Mouse (Mus musculus) intestine, embryonic 14.5 days (tissue): ENCODE measurements at regions not wholly inside any gene's neighbourhood (a gene's known extent, or its start where the extent isn't known, plus 50 kb on each side); places are given as distances from the start of the nearest gene placed in this dataset.

Source experiments
- ATAC-seq: fragments of 200-750 bp; cut with Nextera tagmentation; replicated peaks from 2 replicates; pipeline ENCODE4 v1.8.0; 2017; ENCODE audit warnings: low read depth, moderate number of reproducible peaks, moderate TSS enrichment, moderate library complexity; ENCODE audit not compliant: low FRiP score, low TSS enrichment
- DNase-seq: peaks from one replicate; pipeline ENCODE4 v3.0.0-alpha.2; 2018; ENCODE audit warnings: low spot score
- H3K27ac ChIP-seq: fragments of 300-500 bp; sonication (generic); 2 replicates; pipeline ENCODE4 v1.5.1; 2014; ENCODE audit warnings: low read depth, mild to moderate bottlenecking, control low read depth
- H3K27me3 ChIP-seq: fragments of 300-500 bp; sonication (generic); replicated peaks from 2 replicates; pipeline ENCODE4 v1.6.1; 2014; ENCODE audit warnings: low read length, control low read depth; ENCODE audit not compliant: control insufficient read depth, insufficient read depth
- H3K36me3 ChIP-seq: fragments of 300-500 bp; sonication (generic); 2 replicates; pipeline ENCODE4 v1.6.1; 2014; ENCODE audit warnings: low read length, control low read depth; ENCODE audit not compliant: control insufficient read depth, insufficient read depth
- H3K4me1 ChIP-seq: fragments of 300-500 bp; sonication (generic); replicated peaks from 2 replicates; pipeline ENCODE4 v1.6.1; 2014; ENCODE audit warnings: low read length, control low read depth, mixed read lengths; ENCODE audit not compliant: control insufficient read depth, insufficient read depth
- H3K4me2 ChIP-seq: fragments of 300-500 bp; sonication (generic); 2 replicates; pipeline ENCODE4 v1.6.1; 2014; ENCODE audit warnings: low read length
- H3K4me3 ChIP-seq: fragments of 300-500 bp; sonication (generic); 2 replicates; pipeline ENCODE4 v1.5.1; 2014; ENCODE audit warnings: low read depth, low read length, control low read depth, mixed read lengths
- H3K9ac ChIP-seq: fragments of 300-500 bp; sonication (generic); 2 replicates; pipeline ENCODE4 v1.6.1; 2014; ENCODE audit warnings: mild to moderate bottlenecking, low read length
- H3K9me3 ChIP-seq: fragments of 300-500 bp; sonication (generic); 2 replicates; pipeline ENCODE4 v1.6.1; 2016; ENCODE audit warnings: low read length, control low read depth; ENCODE audit not compliant: control insufficient read depth
- WGBS: fragments of 180-500 bp; shearing (Covaris S2); extraction: QIAGEN DNeasy Blood & Tissue Kit; methylation state at CpG from one replicate; pipeline ENCODE4 v1.1.7; 2014; 5-methylcytosine and 5-hydroxymethylcytosine counted together

DNA sequence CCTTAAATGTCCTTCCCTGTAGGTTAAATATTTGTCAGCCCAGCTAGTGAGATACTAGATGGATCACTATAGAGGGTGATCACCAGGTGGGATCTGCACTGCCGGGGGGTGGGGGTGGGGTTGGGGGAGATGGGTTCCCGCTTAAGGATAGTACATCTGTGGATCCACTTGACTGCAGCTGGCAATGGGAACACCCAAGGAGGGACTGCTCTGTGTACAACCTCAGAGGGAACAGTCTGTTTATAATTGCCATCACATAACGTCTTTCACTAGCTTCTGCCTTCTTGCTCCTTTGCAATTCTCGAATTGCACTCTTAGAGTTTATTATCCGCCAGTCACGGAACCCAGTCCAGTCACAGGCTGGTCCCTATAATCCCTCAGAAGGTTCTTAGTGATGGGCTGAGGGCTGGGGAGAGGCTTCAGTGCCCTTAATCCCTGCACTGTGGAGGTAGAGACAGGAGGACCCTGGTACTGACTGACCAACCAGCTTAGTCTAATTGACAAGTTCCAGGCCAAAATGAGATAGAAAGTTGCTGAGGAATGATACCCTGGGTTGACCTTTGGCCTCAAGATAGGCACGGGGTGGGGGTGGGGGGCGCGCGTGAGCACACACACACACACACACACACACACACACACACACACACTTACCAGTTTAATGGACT lies 162.4 kb downstream of the Icos start:
- Histone ChIP-seq H3K27ac (peak overlapping the region; percentile 80), H3K4me2 (peak overlapping the region; percentile 43), H3K4me3 (no peak overlapping the region), H3K36me3 (no peaks in the 10 kb centered on the region), H3K27me3 (no peaks in the 10 kb centered on the region), H3K4me1 (peaks cover 67% of the 10 kb centered on the region), H3K9me3 (no peaks in the 10 kb centered on the region), H3K9ac (no peak overlapping the region)
- 14% methylated on average over 10 of the region's 10 CpGs for WGBS
- ATAC-seq (peak; percentile 48; the same call in 1 of the 2 replicates), DNase-seq (no peak)

DNA sequence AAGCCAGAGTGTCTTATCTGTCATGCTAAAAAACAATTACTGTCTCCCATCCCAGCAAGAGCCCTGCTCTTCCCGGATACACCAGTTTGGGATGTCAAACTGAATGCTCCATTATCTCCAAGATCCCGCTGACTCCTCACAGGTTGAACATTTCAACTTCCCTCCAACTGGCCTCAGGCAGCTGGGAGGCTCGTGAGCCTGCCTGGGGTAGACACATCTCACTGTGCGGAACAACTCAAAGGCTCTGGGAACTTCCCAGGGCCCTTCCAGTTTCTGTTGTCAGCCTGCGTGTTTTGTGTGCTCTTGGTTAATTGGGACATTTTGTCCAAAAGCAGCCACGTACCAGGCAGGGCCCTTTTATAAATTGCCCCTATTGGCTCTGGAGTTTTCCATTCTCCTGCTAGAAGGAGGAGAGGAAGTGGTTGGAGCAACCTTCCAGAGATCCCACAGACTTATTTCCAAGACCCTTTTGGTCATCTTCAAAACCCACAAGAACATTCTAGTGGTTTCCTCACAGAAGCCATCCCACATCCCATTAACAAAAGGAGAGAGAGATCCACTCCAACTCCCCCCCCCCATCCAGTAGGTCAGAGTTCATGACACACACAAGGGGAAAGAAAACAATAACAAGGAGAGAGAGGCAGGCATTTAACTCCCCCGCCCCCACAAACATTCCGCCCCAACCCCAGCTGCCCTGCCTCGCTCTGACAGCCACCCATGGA lies 163.3 kb downstream of the Icos start:
- Histone ChIP-seq H3K4me2 (no peak overlapping the region), H3K9me3 (no peaks in the 10 kb centered on the region), H3K9ac (no peak overlapping the region), H3K27me3 (no peaks in the 10 kb centered on the region), H3K4me3 (no peak overlapping the region), H3K4me1 (peaks cover 68% of the 10 kb centered on the region), H3K36me3 (no peaks in the 10 kb centered on the region), H3K27ac (peak overlapping the region; percentile 80)
- DNase-seq (peak; percentile 61), ATAC-seq (no peak)
- WGBS = 40% methylated on average over 9 of the region's 9 CpGs

GRCm38 (mm10) chr1:61141592-61141930 lies 163.8 kb downstream of the Icos start:
- Histone ChIP-seq H3K9me3 (no peaks in the 10 kb centered on the region), H3K4me2 (no peak overlapping the region), H3K27ac (peak overlapping the region; percentile 80), H3K9ac (no peak overlapping the region), H3K4me3 (no peak overlapping the region), H3K27me3 (no peaks in the 10 kb centered on the region), H3K36me3 (no peaks in the 10 kb centered on the region), H3K4me1 (peaks cover 65% of the 10 kb centered on the region)
- no peak for DNase-seq
- ATAC-seq = no peak
- 44% methylated on average over 2 of the region's 2 CpGs for WGBS

- Histone ChIP-seq H3K4me2 (no peak overlapping the region), H3K27ac (peak overlapping the region; percentile 80; the same call in 1 of the 2 replicates), H3K9me3 (no peaks in the 10 kb centered on the region), H3K9ac (no peak overlapping the region), H3K27me3 (no peaks in the 10 kb centered on the region), H3K36me3 (no peaks in the 10 kb centered on the region), H3K4me3 (no peak overlapping the region), H3K4me1 (peaks cover 65% of the 10 kb centered on the region)
- 25% methylated on average over 9 of the region's 9 CpGs for WGBS
- no peak for DNase-seq
- ATAC-seq = no peak
These were observed 164.2 kb downstream of the Icos start for GRCm38 (mm10) chr1:61141952-61142351.

DNA sequence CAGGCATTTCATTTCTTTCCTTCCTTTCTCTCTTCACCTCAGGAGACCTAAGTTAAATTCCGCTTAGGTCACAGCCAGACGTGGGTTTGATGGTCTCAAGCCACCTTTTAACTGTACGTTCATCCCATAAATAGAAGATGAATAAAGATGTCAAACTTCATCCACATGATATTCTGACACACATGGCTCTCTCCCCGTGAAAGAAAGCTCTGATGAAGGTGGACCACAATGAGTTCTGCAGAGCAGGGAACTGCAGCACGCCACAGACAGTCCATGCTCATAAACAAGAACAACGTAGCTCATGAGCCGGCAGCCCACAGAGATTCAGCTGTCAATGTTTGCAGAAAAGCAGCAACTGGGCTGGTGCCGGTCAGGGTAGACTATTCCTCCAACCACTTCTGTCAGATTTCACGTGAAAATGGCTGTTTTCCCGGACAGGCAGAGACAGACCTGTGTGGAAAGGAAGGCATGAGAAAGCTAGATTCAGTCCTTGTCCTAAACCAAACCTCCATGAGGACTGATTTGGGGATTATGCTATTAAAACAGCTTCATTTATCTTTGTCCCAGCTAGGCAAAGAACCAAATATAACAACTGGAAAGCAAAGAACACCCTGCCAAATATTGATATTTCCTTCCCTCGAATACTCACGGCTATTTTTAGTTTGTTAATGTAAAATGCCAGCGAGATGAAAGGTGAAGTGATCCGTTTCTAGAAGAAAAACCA lies 165.5 kb downstream of the Icos start:
- peak overlapping the region; percentile 47 for H3K27ac ChIP-seq
- H3K4me1 ChIP-seq = peaks cover 58% of the 10 kb centered on the region
- 21% methylated on average over 14 of the region's 14 CpGs for WGBS
- ATAC-seq = no peak
- H3K27me3 ChIP-seq = no peaks in the 10 kb centered on the region
- no peak overlapping the region for H3K9ac ChIP-seq
- H3K9me3 ChIP-seq = no peaks in the 10 kb centered on the region
- H3K4me3 ChIP-seq = no peak overlapping the region
- H3K36me3 ChIP-seq = no peaks in the 10 kb centered on the region
- peak; percentile 63 for DNase-seq
- peak overlapping the region; percentile 18; the same call in 1 of the 2 replicates for H3K4me2 ChIP-seq

DNA sequence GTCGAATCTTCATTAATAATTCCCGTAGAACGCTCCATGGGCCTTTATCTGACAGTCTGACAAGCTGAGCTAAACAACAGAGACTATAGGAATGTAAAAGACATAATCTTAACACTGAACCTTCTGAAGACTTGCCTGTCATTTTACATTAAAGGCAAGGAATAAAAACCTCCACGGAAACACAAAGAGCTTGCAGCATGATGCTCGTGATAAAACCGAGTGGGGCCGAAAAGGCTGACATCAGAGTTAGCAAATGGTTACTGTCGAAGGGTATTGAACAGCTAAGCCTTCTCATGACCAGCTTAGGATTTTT lies 166.0 kb downstream of the Icos start:
- WGBS = 38% methylated on average over 8 of the region's 8 CpGs
- Histone ChIP-seq H3K9ac (no peak overlapping the region), H3K36me3 (no peaks in the 10 kb centered on the region), H3K27ac (peak overlapping the region; percentile 47; the same call in 1 of the 2 replicates), H3K9me3 (no peaks in the 10 kb centered on the region), H3K4me2 (peak overlapping the region; percentile 18; the same call in 1 of the 2 replicates), H3K4me1 (peaks cover 57% of the 10 kb centered on the region), H3K4me3 (no peak overlapping the region), H3K27me3 (no peaks in the 10 kb centered on the region)
- ATAC-seq (no peak), DNase-seq (no peak)

GRCm38 (mm10) chr1:61145013-61145412 lies 167.3 kb downstream of the Icos start:
- Histone ChIP-seq H3K4me2 (no peak overlapping the region), H3K9me3 (no peaks in the 10 kb centered on the region), H3K4me1 (peaks cover 46% of the 10 kb centered on the region), H3K9ac (no peak overlapping the region), H3K4me3 (no peak overlapping the region), H3K27ac (peak overlapping the region; percentile 7; the same call in 1 of the 2 replicates), H3K36me3 (no peaks in the 10 kb centered on the region), H3K27me3 (no peaks in the 10 kb centered on the region)
- WGBS = 27% methylated on average over 4 of the region's 4 CpGs
- ATAC-seq (no peak), DNase-seq (no peak)

DNA sequence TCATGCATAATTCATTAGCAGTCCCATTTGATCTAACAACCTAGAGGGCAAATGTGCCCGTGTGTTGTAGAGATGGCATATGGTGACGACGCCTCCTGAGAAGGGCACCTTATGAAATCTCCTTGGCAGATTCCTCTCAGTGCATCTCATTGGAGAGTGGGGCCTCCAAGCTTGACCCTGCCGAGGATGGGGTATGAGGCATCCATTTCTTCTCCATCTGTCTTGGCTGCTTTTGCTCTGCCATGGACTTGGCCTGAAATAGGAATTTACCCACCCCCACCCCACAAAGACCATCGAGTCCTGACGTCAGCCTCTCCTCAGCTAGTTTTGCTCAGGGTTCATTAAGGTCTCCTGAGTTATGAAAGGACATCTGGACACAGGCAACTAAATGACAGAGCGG lies 167.8 kb downstream of the Icos start:
- H3K4me2 ChIP-seq = no peak overlapping the region
- DNase-seq = no peak
- peaks cover 41% of the 10 kb centered on the region for H3K4me1 ChIP-seq
- H3K4me3 ChIP-seq = no peak overlapping the region
- no peak overlapping the region for H3K9ac ChIP-seq
- no peaks in the 10 kb centered on the region for H3K9me3 ChIP-seq
- H3K27ac ChIP-seq = no peak overlapping the region; the same call in 1 of the 2 replicates
- no peak for ATAC-seq
- whole genome bisulfite sequencing = 56% methylated on average over 7 of the region's 7 CpGs
- H3K27me3 ChIP-seq = no peaks in the 10 kb centered on the region
- no peaks in the 10 kb centered on the region for H3K36me3 ChIP-seq
